Mouse (Mus musculus): ENCODE measurements around the gene Gm1043.

DNA sequence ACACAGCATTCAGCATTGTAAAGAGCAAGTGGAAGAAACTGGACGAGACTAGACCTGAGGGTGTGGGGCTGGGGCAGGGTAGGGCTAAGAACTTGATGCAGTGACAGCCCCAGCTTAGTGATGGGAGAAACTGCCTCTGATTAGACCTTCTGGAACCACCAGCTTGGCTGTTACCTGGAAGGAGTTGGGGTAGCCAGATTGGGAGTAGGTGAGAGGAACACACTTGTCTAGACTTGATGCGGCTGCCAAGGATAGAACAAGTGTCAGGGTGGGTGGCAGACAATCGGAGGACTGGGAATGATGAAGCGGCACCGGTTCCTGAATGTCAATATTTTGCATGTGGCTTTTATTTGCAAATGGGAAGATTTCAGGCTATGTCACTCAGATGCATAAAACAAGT, 135.4 kb downstream of the Gm1043 start:
- no peak for TF ChIP-seq CTCF (IDR thresholded peaks at IDR 0.05; ENCODE audit: control insufficient read depth, insufficient read depth, insufficient replicate concordance, low read depth, low read length)
- TF ChIP-seq POLR2A (IDR thresholded peaks at IDR 0.05; ENCODE audit: control insufficient read depth, low read depth, low read length) = no peak

Data from testis, adult 2 months (tissue).